Mouse (Mus musculus): ENCODE measurements at regions not wholly inside any gene's neighbourhood (a gene's known extent, or its start where the extent isn't known, plus 50 kb on each side); places are given as distances from the start of the nearest gene placed in this dataset.

DNA sequence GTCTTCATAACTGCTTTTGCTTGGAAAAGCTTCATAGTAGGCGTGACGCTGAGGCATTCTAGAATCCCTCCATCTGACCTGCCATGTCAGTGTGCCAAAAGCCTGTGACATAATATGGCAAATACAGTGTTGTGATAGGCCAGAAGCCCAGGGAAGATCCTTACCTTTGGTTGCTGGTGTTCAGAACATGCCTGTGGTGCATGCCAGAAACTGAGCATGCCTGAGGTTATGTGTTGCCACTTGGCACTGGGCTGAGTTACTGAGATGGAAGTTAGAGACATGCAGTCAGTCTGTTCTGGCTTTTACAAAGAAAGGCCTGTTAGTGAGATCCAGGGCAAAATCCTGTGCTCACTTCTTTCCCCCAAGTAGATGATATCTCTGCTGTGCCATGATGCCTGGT, 412.7 kb upstream of the Gm11042 start:
- TF ChIP-seq CTCF (IDR thresholded peaks at IDR 0.05; ENCODE audit: low read depth, low read length) (no peak), POLR2A (IDR thresholded peaks at IDR 0.05; ENCODE audit: borderline replicate concordance, low read depth, low read length) (no peak)
